Mouse (Mus musculus) embryo, embryonic 11.5 days (tissue): ENCODE measurements around the gene Cfap43.

Experiments
- DNase-seq: peaks from one replicate; pipeline ENCODE4 v3.0.0-alpha.2; 2012; ENCODE audit warnings: low read depth, low spot score

Gene Cfap43

GRCm38 (mm10) chr19:47919126-47919965, at the start of gene Cfap43, which contains the start of gene Itprip:
Gene Cfap43 (minus strand): TSS chr19:47919287.
Gene Itprip (minus strand): TSS chr19:47919299.
- DNase-seq, result peak; percentile 80

- DNase-seq, result no peak
These were observed 39.1 kb upstream of the Cfap43 start for GRCm38 (mm10) chr19:47958181-47958580.

- DNase-seq, result no peak
These were observed 34.1 kb upstream of the Cfap43 start for GRCm38 (mm10) chr19:47953169-47953568.

GRCm38 (mm10) chr19:47950946-47951345, 31.9 kb upstream of the Cfap43 start:
- no peak for DNase-seq

- no peak for DNase-seq
These were observed 27.9 kb upstream of the Cfap43 start for GRCm38 (mm10) chr19:47946821-47947465.

- no peak for DNase-seq
These were observed 20.3 kb upstream of the Cfap43 start for GRCm38 (mm10) chr19:47939361-47939760.

GRCm38 (mm10) chr19:47937443-47938406, 18.6 kb upstream of the Cfap43 start, which contains the start of gene Cfap58:
Gene Cfap58 (plus strand): TSS chr19:47937675.
- DNase-seq, result peak; percentile 66

GRCm38 (mm10) chr19:47936938-47937337, 17.9 kb upstream of the Cfap43 start:
- no peak for DNase-seq

GRCm38 (mm10) chr19:47936490-47936889, 17.4 kb upstream of the Cfap43 start:
- DNase-seq, result no peak

GRCm38 (mm10) chr19:47935530-47935929, 16.4 kb upstream of the Cfap43 start:
- DNase-seq, result no peak

GRCm38 (mm10) chr19:47934636-47935238, 15.7 kb upstream of the Cfap43 start:
- no peak for DNase-seq

- DNase-seq, result no peak
These were observed 15.1 kb upstream of the Cfap43 start for GRCm38 (mm10) chr19:47934146-47934545.

- DNase-seq, result no peak
These were observed 13.0 kb upstream of the Cfap43 start for GRCm38 (mm10) chr19:47931982-47932638.

GRCm38 (mm10) chr19:47929043-47929442, 10.0 kb upstream of the Cfap43 start:
- DNase-seq, result no peak

GRCm38 (mm10) chr19:47927032-47927431, 7.9 kb upstream of the Cfap43 start:
- DNase-seq, result no peak

- no peak for DNase-seq
These were observed 6.7 kb upstream of the Cfap43 start for GRCm38 (mm10) chr19:47925819-47926218.

GRCm38 (mm10) chr19:47919966-47920375, 884 bp upstream of the Cfap43 start:
- DNase-seq, result no peak

- DNase-seq, result no peak
These were observed 509 bp downstream of the Cfap43 start for GRCm38 (mm10) chr19:47918455-47919101.

GRCm38 (mm10) chr19:47918016-47918415, 1.1 kb downstream of the Cfap43 start:
- DNase-seq, result no peak

GRCm38 (mm10) chr19:47917396-47917795, 1.7 kb downstream of the Cfap43 start:
- no peak for DNase-seq
